Mouse (Mus musculus) cerebellum, adult 2 months (tissue): Measurements from ENCODE around the gene Pwwp2b.

Experiments
- CTCF ChIP-seq: fragments of 200-500 bp; IDR thresholded peaks from 2 replicates; pipeline ENCODE4 v1.5.1; 2011; ENCODE audit warnings: low read depth, mild to moderate bottlenecking, control low read depth, low read length, moderate library complexity, borderline replicate concordance; ENCODE audit not compliant: insufficient read depth
- POLR2A ChIP-seq: fragments of 200-500 bp; IDR thresholded peaks from 2 replicates; pipeline ENCODE4 v1.6.1; 2011; ENCODE audit warnings: low read length, control low read depth, borderline replicate concordance; ENCODE audit not compliant: insufficient read depth

DNA sequence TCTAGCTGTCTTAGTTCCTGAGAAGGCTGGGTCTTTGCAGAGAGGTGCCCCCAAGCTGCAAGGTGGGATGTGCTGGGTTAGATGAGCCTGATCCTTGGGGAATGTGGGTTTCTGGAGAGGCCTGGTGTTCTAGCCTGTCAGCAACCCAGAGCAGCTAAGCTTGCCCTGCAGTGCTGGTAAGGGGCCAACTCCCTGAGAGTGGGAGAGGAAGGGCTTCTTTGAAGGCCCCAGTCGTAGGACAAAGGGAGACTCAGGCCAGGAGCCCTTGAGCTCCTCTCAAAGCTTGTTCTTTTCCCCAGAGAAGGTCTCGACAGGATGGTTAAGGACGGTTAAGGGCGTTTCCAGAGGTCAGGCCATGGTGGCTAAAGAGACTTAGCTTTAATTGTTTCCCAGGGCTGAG, 16.1 kb downstream of the Pwwp2b start:
- TF ChIP-seq CTCF (no peak), POLR2A (no peak)
